Mouse (Mus musculus): ENCODE data around the gene Slc35e2.

Slc35e2 gene

GRCm38 (mm10) chr4:155575521-155575920 lies 25.7 kb upstream of the Slc35e2 start:
- no peak for DNase-seq (ENCODE audit: low spot score in 2 of 2)

- no peak for DNase-seq (ENCODE audit: low spot score in 2 of 2)
Observed at GRCm38 (mm10) chr4:155577132-155577531, 24.1 kb upstream of the Slc35e2 start.

- no peak for DNase-seq (ENCODE audit: low spot score in 2 of 2)
Observed at GRCm38 (mm10) chr4:155577741-155578140, 23.5 kb upstream of the Slc35e2 start.

GRCm38 (mm10) chr4:155578336-155579125 lies 22.7 kb upstream of the Slc35e2 start:
- DNase-seq (ENCODE audit: low spot score in 2 of 2): peak in 1 of 2 experiments; percentile 57

- DNase-seq (ENCODE audit: low spot score in 2 of 2): no peak
Observed at GRCm38 (mm10) chr4:155580420-155580819, 20.8 kb upstream of the Slc35e2 start.

GRCm38 (mm10) chr4:155582279-155582905 lies 18.8 kb upstream of the Slc35e2 start:
- DNase-seq (ENCODE audit: low spot score in 2 of 2): peak; percentile 65 to 71

- no peak for DNase-seq (ENCODE audit: low spot score in 2 of 2)
Observed at GRCm38 (mm10) chr4:155589356-155589755, 11.9 kb upstream of the Slc35e2 start.

- DNase-seq (ENCODE audit: low spot score in 2 of 2): no peak
Observed at GRCm38 (mm10) chr4:155591012-155591719, 10.1 kb upstream of the Slc35e2 start.

- no peak for DNase-seq (ENCODE audit: low spot score in 2 of 2)
Observed at GRCm38 (mm10) chr4:155593780-155594179, 7.4 kb upstream of the Slc35e2 start.

- DNase-seq (ENCODE audit: low spot score in 2 of 2): no peak
Observed at GRCm38 (mm10) chr4:155595777-155596176, 5.4 kb upstream of the Slc35e2 start.

GRCm38 (mm10) chr4:155596606-155597005 lies 4.6 kb upstream of the Slc35e2 start:
- DNase-seq (ENCODE audit: low spot score in 2 of 2): no peak

GRCm38 (mm10) chr4:155598536-155598935 lies 2.7 kb upstream of the Slc35e2 start:
- no peak for DNase-seq (ENCODE audit: low spot score in 2 of 2)

GRCm38 (mm10) chr4:155599901-155600825 lies 1.1 kb upstream of the Slc35e2 start:
- DNase-seq (ENCODE audit: low spot score in 2 of 2): no peak

- no peak for DNase-seq (ENCODE audit: low spot score in 2 of 2)
Observed at GRCm38 (mm10) chr4:155601997-155602456, 811 bp downstream of the Slc35e2 start.

GRCm38 (mm10) chr4:155602753-155603152 lies 1.5 kb downstream of the Slc35e2 start:
- no peak for DNase-seq (ENCODE audit: low spot score in 2 of 2)

GRCm38 (mm10) chr4:155603801-155604200 lies 2.6 kb downstream of the Slc35e2 start:
- DNase-seq (ENCODE audit: low spot score in 2 of 2): no peak

- no peak for DNase-seq (ENCODE audit: low spot score in 2 of 2)
Observed at GRCm38 (mm10) chr4:155605132-155605531, 3.9 kb downstream of the Slc35e2 start.

GRCm38 (mm10) chr4:155606825-155607224 lies 5.6 kb downstream of the Slc35e2 start:
- no peak for DNase-seq (ENCODE audit: low spot score in 2 of 2)

GRCm38 (mm10) chr4:155611860-155612259 lies 10.6 kb downstream of the Slc35e2 start:
- DNase-seq (ENCODE audit: low spot score in 2 of 2): no peak

- DNase-seq (ENCODE audit: low spot score in 2 of 2): no peak
Observed at GRCm38 (mm10) chr4:155613264-155613663, 12.0 kb downstream of the Slc35e2 start.

GRCm38 (mm10) chr4:155618321-155618720 lies 17.1 kb downstream of the Slc35e2 start:
- DNase-seq (ENCODE audit: low spot score in 2 of 2): no peak

Data from urinary bladder, adult 18-20 months (tissue).